Mouse (Mus musculus) activated CD4-positive, CD25-positive, alpha-beta regulatory T cell, adult 4 months (primary cell): ENCODE results near the gene St3gal6. TPM values are rescaled to one million over a fixed set of nuclear protein-coding genes. Genes with fewer than 3 reads are reported as not detected.

Experiments
- ATAC-seq: one replicate; pipeline ENCODE4 v1.8.0; 2017
- polyA plus RNA-seq, 2 experiments: library from polyadenylated mRNA; unstranded; fragments of 100-300 nt; shearing (Covaris generic); gene quantifications; one replicate each; pipeline ENCODE4 v1.2.1; 2017

Gene St3gal6
- polyA plus RNA-seq, 2 experiments from 2014 or later, result 4.6 to 7.4 TPM

DNA sequence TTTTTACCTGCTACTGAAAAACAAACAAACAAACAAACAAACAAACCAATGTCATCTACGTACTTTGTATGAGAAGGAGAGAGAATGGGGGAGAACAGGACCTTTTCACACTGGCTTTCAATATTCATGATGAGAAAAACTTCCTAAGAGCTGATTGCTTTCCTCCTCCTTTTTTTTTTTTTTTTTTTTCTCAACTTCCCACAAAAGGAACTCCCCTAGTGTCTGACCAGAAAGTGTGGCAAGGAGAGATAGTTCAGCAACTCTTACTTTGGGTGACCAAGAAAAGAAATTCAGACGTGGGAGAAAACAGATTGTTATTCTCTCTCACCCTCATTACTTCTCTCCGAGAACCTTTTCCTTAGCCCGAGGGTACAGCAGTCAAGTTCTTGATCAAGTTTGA lies 2.9 kb downstream of the St3gal6 start:
- ATAC-seq, result no peak

GRCm38 (mm10) chr16:58520457-58520856 lies 3.6 kb downstream of the St3gal6 start:
- ATAC-seq, result no peak

GRCm38 (mm10) chr16:58519650-58520073 lies 4.4 kb downstream of the St3gal6 start:
- no peak for ATAC-seq

- no peak for ATAC-seq
Observed at GRCm38 (mm10) chr16:58516960-58517798, 6.9 kb downstream of the St3gal6 start.

- ATAC-seq, result no peak
Observed at GRCm38 (mm10) chr16:58516161-58516560, 7.9 kb downstream of the St3gal6 start.

DNA sequence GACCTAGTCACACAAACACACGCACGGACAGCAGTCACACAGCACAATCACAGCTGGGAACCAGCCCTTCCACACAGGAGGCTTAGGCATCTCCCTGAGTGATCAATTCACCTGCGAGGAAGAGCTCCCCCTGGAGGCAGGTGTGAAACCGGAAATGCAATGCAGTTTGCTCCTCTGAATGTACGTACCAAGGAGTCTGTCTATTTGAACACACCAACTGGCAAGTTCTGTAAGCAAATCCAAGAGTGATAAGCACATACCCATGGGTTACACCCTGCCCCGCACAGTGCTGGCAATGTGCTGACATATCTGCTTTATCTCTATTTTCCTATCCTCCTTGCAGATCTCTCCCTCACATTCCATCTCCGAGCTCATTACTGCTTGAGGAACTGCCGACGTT lies 9.5 kb downstream of the St3gal6 start:
- ATAC-seq, result peak; percentile 80

- no peak for ATAC-seq
Observed at GRCm38 (mm10) chr16:58513755-58514154, 10.3 kb downstream of the St3gal6 start.

DNA sequence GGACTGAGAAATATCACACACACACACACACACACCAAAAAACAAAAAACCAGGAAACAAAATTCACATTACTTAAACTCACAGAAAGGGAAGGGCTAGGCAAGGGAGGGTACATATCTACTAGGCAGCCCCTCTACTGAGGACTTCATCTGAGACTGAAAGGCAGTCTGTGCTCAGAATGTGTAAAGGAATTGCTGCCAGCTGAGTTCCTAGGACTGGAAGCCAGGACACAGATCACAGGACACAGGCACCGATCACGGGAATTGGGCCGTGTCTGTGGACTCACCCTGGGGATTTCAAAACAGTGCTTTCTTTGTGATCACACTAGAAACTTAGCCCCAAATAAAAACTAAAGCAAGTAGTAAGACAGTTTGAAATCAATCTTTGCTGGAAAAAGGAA lies 11.2 kb downstream of the St3gal6 start:
- ATAC-seq, result no peak

- no peak for ATAC-seq
Observed at GRCm38 (mm10) chr16:58512181-58512761, 11.8 kb downstream of the St3gal6 start.

- ATAC-seq, result no peak
Observed at GRCm38 (mm10) chr16:58504945-58505344, 19.1 kb downstream of the St3gal6 start.

- ATAC-seq, result no peak
Observed at GRCm38 (mm10) chr16:58502566-58502965, 21.5 kb downstream of the St3gal6 start.

GRCm38 (mm10) chr16:58501760-58502301 lies 22.2 kb downstream of the St3gal6 start:
- peak; percentile 13 for ATAC-seq

- no peak for ATAC-seq
Observed at GRCm38 (mm10) chr16:58499650-58500049, 24.4 kb downstream of the St3gal6 start.

- no peak for ATAC-seq
Observed at GRCm38 (mm10) chr16:58499172-58499584, 24.9 kb downstream of the St3gal6 start.

- peak; percentile 93 for ATAC-seq
Observed at GRCm38 (mm10) chr16:58497886-58498713, 25.9 kb downstream of the St3gal6 start.

GRCm38 (mm10) chr16:58496791-58497190 lies 27.3 kb downstream of the St3gal6 start:
- no peak for ATAC-seq

DNA sequence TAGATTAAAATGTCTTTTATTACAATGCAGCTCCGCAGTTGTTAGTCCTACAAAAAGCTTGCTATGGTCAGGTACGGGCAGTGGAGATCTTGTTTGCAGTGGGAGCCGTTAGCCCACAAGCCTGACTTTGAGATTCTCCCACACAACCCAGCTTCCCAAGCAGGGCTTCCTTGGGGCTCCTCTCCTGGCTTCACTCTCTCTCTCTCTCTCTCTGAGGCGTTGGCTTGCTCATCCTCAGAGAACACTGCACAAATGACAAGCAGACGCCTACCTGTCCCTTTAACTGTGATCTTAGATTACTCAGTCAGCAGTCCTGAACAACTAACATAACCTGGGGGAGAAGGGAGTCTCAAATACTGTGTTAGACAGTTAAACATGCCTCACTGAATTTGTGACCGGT lies 36.2 kb downstream of the St3gal6 start:
- no peak for ATAC-seq

GRCm38 (mm10) chr16:58482296-58482695 lies 41.7 kb downstream of the St3gal6 start:
- ATAC-seq, result no peak

- ATAC-seq, result no peak
Observed at GRCm38 (mm10) chr16:58481906-58482270, 42.2 kb downstream of the St3gal6 start.

DNA sequence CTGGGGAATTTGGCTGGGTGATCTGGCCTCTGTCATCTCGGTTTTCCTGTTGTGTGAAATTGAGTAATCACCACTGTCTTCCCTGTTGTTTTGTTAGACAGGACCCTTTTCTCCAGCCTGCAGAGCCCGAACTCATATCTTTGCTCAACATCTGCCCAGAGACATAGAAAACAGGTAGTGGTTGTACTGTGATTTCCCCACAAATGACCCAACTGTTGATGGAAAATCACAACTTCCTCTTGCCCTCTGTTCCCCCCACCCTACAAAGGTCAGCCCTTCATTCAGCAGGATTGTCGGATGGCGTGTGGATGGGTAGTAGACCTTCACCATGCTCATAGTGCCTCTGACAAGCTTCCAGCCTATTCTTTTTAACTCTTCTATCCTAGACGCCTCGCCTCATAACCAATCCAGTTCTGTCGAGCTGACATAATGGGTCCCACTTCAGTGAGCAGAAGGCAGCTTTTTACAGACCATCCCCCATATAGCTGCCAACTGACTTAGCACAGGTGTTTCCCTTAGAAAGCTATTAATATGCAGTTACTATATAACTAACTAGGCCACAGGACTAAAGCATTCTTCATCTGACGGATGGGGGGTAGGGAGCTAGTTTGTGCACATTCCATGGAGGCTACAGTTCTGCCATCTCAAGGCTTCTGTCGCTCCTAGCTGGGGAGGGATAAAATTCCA lies 42.7 kb downstream of the St3gal6 start:
- no peak for ATAC-seq

DNA sequence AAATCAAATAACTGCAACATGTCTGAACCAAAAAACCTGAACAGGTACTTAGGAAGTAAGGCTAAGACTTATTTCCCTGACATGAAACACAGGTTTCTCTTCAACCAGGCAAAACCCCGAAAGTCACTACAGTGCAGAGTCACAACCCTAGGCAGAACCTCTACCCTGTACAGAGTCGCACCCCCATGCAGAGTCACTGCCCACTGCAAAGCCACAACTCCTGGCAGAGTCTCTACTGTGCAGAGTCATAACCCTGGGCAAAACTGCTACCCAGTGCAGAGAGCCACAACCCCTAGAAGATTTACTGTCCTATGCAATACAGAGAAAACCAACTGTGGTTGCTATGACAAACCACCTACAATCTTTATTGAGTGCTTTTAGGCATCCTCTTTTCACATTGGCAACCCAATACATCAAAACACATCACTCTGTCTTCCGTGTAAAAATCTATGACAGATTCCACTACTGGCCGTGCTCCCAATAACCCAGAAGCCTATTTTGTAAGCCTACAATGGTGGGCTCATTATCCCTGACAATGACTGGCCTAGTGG lies 44.1 kb downstream of the St3gal6 start:
- no peak for ATAC-seq

DNA sequence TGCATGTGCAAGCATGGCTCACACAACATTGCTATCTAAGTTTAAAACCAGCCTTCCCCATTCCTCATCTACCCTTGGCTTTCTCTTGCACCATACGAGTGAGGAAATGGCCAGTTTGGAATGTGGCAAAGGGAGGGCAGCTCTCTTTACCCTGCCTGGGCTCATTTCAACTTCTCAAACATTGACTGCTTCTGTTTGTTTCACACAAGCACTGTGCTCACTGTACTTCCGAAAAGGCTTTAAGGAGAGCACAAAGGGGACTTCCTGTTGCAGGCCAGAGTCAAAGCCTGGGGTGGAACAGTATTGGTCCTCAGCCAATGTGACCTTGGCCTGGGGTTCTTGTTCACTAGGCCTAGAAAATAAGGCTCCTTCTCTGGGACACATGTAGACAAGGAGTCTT lies 47.7 kb downstream of the St3gal6 start:
- no peak for ATAC-seq
